Mouse (Mus musculus) erythroid progenitor cell, adult 5-6 weeks (primary cell): ENCODE results near the gene Olfr640. TPM values are rescaled to one million over a fixed set of nuclear protein-coding genes. Genes with fewer than 3 reads are reported as not detected.

Experiments used
- ATAC-seq: replicated peaks from 2 replicates; pipeline ENCODE4 v1.8.0; 2016; ENCODE audit warnings: moderate number of reproducible peaks, mild to moderate bottlenecking, moderate TSS enrichment, inconsistent platforms; ENCODE audit not compliant: poor library complexity, low FRiP score, severe bottlenecking
- total RNA-seq, 2 experiments: library from RNA; stranded (forward) in 1 of 2; stranded (reverse) in 1 of 2; fragments of 150-400 nt in 1 of 2; fragments of 186-747, 209-891 nt in 1 of 2; gene quantifications; 2 replicates each; pipeline versions ENCODE4 v1.2.3 to v1.2.4; 2015 to 2017; ENCODE audit warnings: low replicate concordance in 2 of 2

Olfr640 gene
- not detected in 2 replicates for total RNA-seq (2015; ENCODE audit: low replicate concordance)
- total RNA-seq (2017; ENCODE audit: low replicate concordance): not detected in 2 replicates

- ATAC-seq: no peak
Observed at GRCm38 (mm10) chr7:104025473-104025872, at the start of gene Olfr640. TSS of gene Olfr640 (minus strand) at chr7:104025573.

- ATAC-seq: no peak
Observed at GRCm38 (mm10) chr7:104071769-104072168, 46.4 kb upstream of the Olfr640 start, which contains the start of gene Olfr644. TSS of gene Olfr644 (minus strand) at chr7:104071869.

DNA sequence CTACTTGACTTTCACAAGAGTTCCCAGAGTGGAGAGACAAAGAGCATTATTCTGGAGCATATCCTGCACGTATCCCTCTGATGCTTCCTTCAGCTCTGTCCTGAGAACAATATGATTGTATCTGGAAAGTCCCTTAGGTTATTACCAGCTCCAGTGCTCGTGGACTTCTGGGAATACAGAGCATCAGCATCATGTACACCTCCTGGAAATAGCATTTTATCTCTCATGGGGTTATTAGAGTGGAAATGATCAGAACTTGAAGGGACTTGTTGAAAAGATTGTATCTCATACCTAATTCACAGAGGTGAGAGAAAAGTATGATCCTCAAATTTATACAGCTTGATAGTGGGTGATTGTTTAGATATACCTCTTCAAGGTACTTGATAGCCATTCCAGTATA lies 36.0 kb upstream of the Olfr640 start, which contains the start of gene 4930516K23Rik:
TSS of gene 4930516K23Rik (minus strand) at position 101 of the 400 bp plus-strand sequence.
- no peak for ATAC-seq

DNA sequence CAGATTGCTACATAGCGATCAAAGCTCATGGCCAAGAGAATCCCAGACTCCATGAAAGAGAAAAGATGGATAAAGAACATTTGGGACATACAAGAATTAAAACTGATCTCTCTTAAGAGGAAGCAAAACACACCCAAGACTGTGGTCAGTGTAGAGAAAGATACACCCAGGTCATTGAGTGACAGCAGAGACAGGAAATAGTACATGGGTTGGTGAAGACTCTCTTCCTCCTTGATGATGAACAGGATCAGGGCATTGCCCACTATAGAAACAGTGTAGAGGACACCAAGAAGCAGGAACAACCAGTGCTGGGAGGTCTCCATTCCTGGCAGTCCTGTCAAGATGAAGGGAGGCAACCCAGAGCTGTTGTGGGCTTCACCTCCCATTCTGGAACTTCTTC lies 33.8 kb upstream of the Olfr640 start:
- no peak for ATAC-seq

DNA sequence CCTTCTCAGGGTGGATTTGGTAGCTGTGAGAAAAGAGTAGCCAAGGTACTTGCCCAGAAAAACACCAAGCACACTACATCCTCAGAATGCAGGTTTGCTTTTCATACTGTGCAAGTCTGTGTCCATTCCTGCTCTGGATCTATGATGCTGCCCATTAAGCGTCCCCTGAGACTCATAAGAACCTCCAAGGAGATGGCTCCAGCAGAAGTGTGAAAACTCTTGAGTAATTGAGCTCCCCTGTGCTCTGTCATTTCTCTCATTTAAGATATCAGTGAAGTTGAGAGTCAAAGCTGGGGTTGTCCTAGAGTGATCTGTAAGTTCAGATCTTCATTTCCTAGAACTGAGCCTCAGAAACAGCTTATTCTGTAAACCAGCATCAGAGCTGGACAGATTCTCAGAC lies 27.2 kb upstream of the Olfr640 start, which contains the start of gene Olfr642:
TSS of gene Olfr642 (minus strand) at position 101 of the 400 bp plus-strand sequence.
- ATAC-seq: no peak

DNA sequence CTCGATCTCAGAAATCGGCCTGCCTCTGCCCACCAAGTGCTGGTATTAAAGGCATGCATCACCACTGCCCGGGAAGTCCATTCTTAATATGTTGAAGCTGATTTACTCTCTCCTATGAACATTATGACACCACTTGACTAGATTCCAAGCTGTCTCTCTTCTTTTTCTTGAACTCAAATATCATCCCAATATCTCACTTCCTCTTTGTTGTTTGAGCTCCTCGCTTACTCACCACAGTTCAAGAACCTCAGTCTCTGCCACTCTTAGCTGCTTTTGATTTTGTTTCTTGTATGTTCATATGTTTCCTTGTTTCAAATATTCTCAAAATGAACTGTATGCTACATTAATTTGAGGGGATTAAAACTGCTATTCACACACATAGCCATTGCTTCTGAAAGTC lies 25.4 kb upstream of the Olfr640 start:
- ATAC-seq: no peak

DNA sequence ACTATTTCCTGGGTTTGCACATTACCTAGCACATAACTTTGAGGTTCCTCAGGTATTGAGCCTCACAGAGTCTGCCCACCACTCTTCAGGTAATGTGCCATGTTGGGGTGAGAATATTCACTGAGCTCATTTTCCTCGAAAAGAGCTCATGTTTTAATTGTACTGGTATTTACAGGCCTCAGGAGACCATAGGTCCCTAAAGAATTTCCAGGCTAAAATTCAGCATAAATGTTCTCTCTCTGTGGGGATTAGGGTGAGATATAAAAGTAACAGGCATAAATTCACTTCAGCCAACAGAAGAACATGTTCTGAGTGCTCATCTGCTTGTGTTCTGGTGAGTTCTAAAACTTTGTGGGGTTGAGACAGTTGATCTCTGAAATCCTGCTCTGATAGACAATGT lies 9.8 kb upstream of the Olfr640 start, which contains the start of gene Olfr641:
TSS of gene Olfr641 (plus strand) at position 301 of the 400 bp plus-strand sequence.
- no peak for ATAC-seq

- ATAC-seq: no peak
Observed at GRCm38 (mm10) chr7:104026978-104027377, 1.6 kb upstream of the Olfr640 start.

DNA sequence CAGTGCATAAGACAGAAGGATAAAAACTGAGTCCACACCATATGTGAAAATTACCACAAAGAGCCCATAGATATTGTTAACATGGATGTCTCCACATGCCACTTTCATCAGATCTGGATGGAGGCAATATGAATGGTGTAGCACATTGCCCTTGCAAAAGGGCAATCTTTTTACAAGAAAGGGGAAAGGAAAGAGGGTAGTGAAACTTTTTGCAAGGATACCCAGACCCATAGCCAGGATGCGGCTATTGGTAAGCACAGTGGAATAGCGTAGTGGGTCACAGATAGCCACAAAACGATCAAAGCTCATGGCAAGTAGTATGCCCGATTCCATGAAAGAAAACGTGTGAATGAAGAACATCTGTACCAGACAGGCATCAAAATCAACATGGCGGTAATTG lies 3.7 kb downstream of the Olfr640 start:
- ATAC-seq: no peak

DNA sequence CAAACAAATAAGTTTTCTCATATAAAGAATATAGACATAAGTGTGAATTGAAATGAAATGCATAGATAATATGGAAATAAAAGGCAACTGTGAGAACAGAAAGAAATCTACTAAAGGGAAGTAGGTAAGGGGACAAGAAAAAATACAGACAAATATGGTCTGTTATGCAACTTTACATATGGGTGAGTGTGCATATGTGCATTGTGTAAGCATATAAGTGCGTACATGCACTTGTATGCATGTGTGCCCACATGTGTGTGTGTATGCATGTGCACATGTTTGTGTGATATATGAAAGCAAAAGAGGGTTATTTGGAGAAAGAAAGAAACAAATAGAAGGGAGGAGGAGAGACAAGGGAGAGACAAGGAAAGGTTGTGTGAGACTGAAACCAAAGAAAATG lies 6.4 kb downstream of the Olfr640 start:
- no peak for ATAC-seq

- ATAC-seq: no peak
Observed at GRCm38 (mm10) chr7:104017203-104017602, 8.2 kb downstream of the Olfr640 start, which contains the start of gene Olfr639. TSS of gene Olfr639 (minus strand) at chr7:104017303.

DNA sequence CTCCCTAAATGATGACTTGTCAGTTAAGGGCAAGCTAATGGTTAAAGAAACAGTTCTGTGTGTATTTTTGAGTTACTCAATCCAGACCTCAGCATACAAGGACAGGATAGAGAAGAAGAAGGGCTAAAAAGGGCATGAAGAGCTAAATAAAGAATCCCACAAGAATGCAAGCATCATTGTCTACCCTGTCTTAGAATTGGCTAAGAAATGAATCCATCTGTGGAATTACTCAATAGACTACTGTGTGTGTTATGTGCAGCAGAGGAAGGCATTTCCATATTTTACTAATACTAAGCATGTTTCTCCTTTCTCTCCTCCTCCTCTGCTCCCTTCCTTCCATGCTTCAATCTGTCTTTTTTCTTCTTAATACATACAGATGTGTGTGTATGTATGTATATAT lies 26.2 kb downstream of the Olfr640 start:
- ATAC-seq: no peak

GRCm38 (mm10) chr7:103998446-103998845 lies 26.9 kb downstream of the Olfr640 start, which contains the start of gene Olfr638:
TSS of gene Olfr638 (plus strand) at chr7:103998746.
- ATAC-seq: no peak

GRCm38 (mm10) chr7:103971782-103972181 lies 53.6 kb downstream of the Olfr640 start:
- no peak for ATAC-seq

GRCm38 (mm10) chr7:103970852-103971251 lies 54.5 kb downstream of the Olfr640 start, which contains the start of gene Olfr635:
TSS of gene Olfr635 (plus strand) at chr7:103971152.
- no peak for ATAC-seq

Other genes with a start within 250 kb of the Olfr640 start
Only the 30 nearest of the 31 such genes appear.
- 0.84 TPM in 1 of 2 replicates, not detected in the other for gene Olfr67, start 233.8 kb downstream of the Olfr640 start, total RNA-seq (2015; ENCODE audit: low replicate concordance)
- gene Olfr67, start 233.8 kb downstream of the Olfr640 start, total RNA-seq (2017; ENCODE audit: low replicate concordance): 1.5 and 3.3 TPM in 2 replicates
- 26,042 and 29,427 TPM in 2 replicates for gene Hbb-bt, start 211.6 kb downstream of the Olfr640 start, total RNA-seq (2015; ENCODE audit: low replicate concordance)
- gene Hbb-bt, start 211.6 kb downstream of the Olfr640 start, total RNA-seq (2017; ENCODE audit: low replicate concordance): 7,139 and 8,294 TPM in 2 replicates
- 118,402 and 120,100 TPM in 2 replicates for gene Hbb-bs, start 197.5 kb downstream of the Olfr640 start, total RNA-seq (2015; ENCODE audit: low replicate concordance)
- 41,622 and 62,915 TPM in 2 replicates for gene Hbb-bs, start 197.5 kb downstream of the Olfr640 start, total RNA-seq (2017; ENCODE audit: low replicate concordance)
- gene Hbb-bh2, start 185.1 kb downstream of the Olfr640 start, total RNA-seq (2015; ENCODE audit: low replicate concordance): not detected in 2 replicates
- gene Hbb-bh2, start 185.1 kb downstream of the Olfr640 start, total RNA-seq (2017; ENCODE audit: low replicate concordance): not detected in 2 replicates
- not detected in 2 replicates for gene Hbb-bh1, start 182.4 kb downstream of the Olfr640 start, total RNA-seq (2015; ENCODE audit: low replicate concordance)
- gene Hbb-bh1, start 182.4 kb downstream of the Olfr640 start, total RNA-seq (2017; ENCODE audit: low replicate concordance): not detected in 2 replicates
- gene Hbb-y, start 172.4 kb downstream of the Olfr640 start, total RNA-seq (2015; ENCODE audit: low replicate concordance): not detected in 2 replicates
- gene Hbb-y, start 172.4 kb downstream of the Olfr640 start, total RNA-seq (2017; ENCODE audit: low replicate concordance): not detected in 2 replicates
- gene Olfr66, start 139.3 kb downstream of the Olfr640 start, total RNA-seq (2015; ENCODE audit: low replicate concordance): not detected in 2 replicates
- gene Olfr66, start 139.3 kb downstream of the Olfr640 start, total RNA-seq (2017; ENCODE audit: low replicate concordance): not detected in 2 replicates
- gene Olfr64, start 131.1 kb downstream of the Olfr640 start, total RNA-seq (2015; ENCODE audit: low replicate concordance): not detected in 2 replicates
- gene Olfr64, start 131.1 kb downstream of the Olfr640 start, total RNA-seq (2017; ENCODE audit: low replicate concordance): not detected in 2 replicates
- gene Olfr65, start 122.1 kb downstream of the Olfr640 start, total RNA-seq (2015; ENCODE audit: low replicate concordance): not detected in 2 replicates
- gene Olfr65, start 122.1 kb downstream of the Olfr640 start, total RNA-seq (2017; ENCODE audit: low replicate concordance): not detected in 2 replicates
- not detected in 2 replicates for gene Olfr631, start 96.7 kb downstream of the Olfr640 start, total RNA-seq (2015; ENCODE audit: low replicate concordance)
- not detected in 2 replicates for gene Olfr631, start 96.7 kb downstream of the Olfr640 start, total RNA-seq (2017; ENCODE audit: low replicate concordance)
- not detected in 2 replicates for gene Olfr632, start 91.2 kb downstream of the Olfr640 start, total RNA-seq (2015; ENCODE audit: low replicate concordance)
- gene Olfr632, start 91.2 kb downstream of the Olfr640 start, total RNA-seq (2017; ENCODE audit: low replicate concordance): not detected in 2 replicates
- not detected in 2 replicates for gene Olfr633, start 81.1 kb downstream of the Olfr640 start, total RNA-seq (2015; ENCODE audit: low replicate concordance)
- 0.15 TPM in 1 of 2 replicates, not detected in the other for gene Olfr633, start 81.1 kb downstream of the Olfr640 start, total RNA-seq (2017; ENCODE audit: low replicate concordance)
- gene Olfr635, start 54.4 kb downstream of the Olfr640 start, total RNA-seq (2015; ENCODE audit: low replicate concordance): not detected in 2 replicates
- not detected in 2 replicates for gene Olfr635, start 54.4 kb downstream of the Olfr640 start, total RNA-seq (2017; ENCODE audit: low replicate concordance)
- not detected in 2 replicates for gene Olfr638, start 26.8 kb downstream of the Olfr640 start, total RNA-seq (2015; ENCODE audit: low replicate concordance)
- not detected in 2 replicates for gene Olfr638, start 26.8 kb downstream of the Olfr640 start, total RNA-seq (2017; ENCODE audit: low replicate concordance)
- not detected in 2 replicates for gene Olfr639, start 8.3 kb downstream of the Olfr640 start, total RNA-seq (2015; ENCODE audit: low replicate concordance)
- gene Olfr639, start 8.3 kb downstream of the Olfr640 start, total RNA-seq (2017; ENCODE audit: low replicate concordance): not detected in 2 replicates
- not detected in 2 replicates for gene Olfr641, start 9.9 kb upstream of the Olfr640 start, total RNA-seq (2015; ENCODE audit: low replicate concordance)
- gene Olfr641, start 9.9 kb upstream of the Olfr640 start, total RNA-seq (2017; ENCODE audit: low replicate concordance): not detected in 2 replicates
- gene Olfr642, start 27.1 kb upstream of the Olfr640 start, total RNA-seq (2015; ENCODE audit: low replicate concordance): not detected in 2 replicates
- not detected in 2 replicates for gene Olfr642, start 27.1 kb upstream of the Olfr640 start, total RNA-seq (2017; ENCODE audit: low replicate concordance)
- gene 4930516K23Rik, start 35.9 kb upstream of the Olfr640 start, total RNA-seq (2015; ENCODE audit: low replicate concordance): not detected in 2 replicates
- not detected in 2 replicates for gene 4930516K23Rik, start 35.9 kb upstream of the Olfr640 start, total RNA-seq (2017; ENCODE audit: low replicate concordance)
- gene Olfr644, start 46.3 kb upstream of the Olfr640 start, total RNA-seq (2015; ENCODE audit: low replicate concordance): not detected in 2 replicates
- not detected in 2 replicates for gene Olfr644, start 46.3 kb upstream of the Olfr640 start, total RNA-seq (2017; ENCODE audit: low replicate concordance)
- gene Olfr645, start 59.9 kb upstream of the Olfr640 start, total RNA-seq (2015; ENCODE audit: low replicate concordance): not detected in 2 replicates
- not detected in 2 replicates for gene Olfr645, start 59.9 kb upstream of the Olfr640 start, total RNA-seq (2017; ENCODE audit: low replicate concordance)
- gene Olfr646, start 79.3 kb upstream of the Olfr640 start, total RNA-seq (2015; ENCODE audit: low replicate concordance): not detected in 2 replicates
- gene Olfr646, start 79.3 kb upstream of the Olfr640 start, total RNA-seq (2017; ENCODE audit: low replicate concordance): not detected in 2 replicates
- gene Ubqln5, start 104.3 kb upstream of the Olfr640 start, total RNA-seq (2015; ENCODE audit: low replicate concordance): not detected in 2 replicates
- gene Ubqln5, start 104.3 kb upstream of the Olfr640 start, total RNA-seq (2017; ENCODE audit: low replicate concordance): not detected in 2 replicates
- not detected in 2 replicates for gene Olfr643, start 111.8 kb upstream of the Olfr640 start, total RNA-seq (2015; ENCODE audit: low replicate concordance)
- not detected in 2 replicates for gene Olfr643, start 111.8 kb upstream of the Olfr640 start, total RNA-seq (2017; ENCODE audit: low replicate concordance)
- not detected in 2 replicates for gene Ubqln3, start 117.7 kb upstream of the Olfr640 start, total RNA-seq (2015; ENCODE audit: low replicate concordance)
- not detected in 2 replicates for gene Ubqln3, start 117.7 kb upstream of the Olfr640 start, total RNA-seq (2017; ENCODE audit: low replicate concordance)
- not detected in 2 replicates for gene Ubqlnl, start 125.0 kb upstream of the Olfr640 start, total RNA-seq (2015; ENCODE audit: low replicate concordance)
- gene Ubqlnl, start 125.0 kb upstream of the Olfr640 start, total RNA-seq (2017; ENCODE audit: low replicate concordance): not detected in 2 replicates
- not detected in 2 replicates for gene Olfm5, start 139.3 kb upstream of the Olfr640 start, total RNA-seq (2015; ENCODE audit: low replicate concordance)
- gene Olfm5, start 139.3 kb upstream of the Olfr640 start, total RNA-seq (2017; ENCODE audit: low replicate concordance): not detected in 2 replicates
- 0.72 and 1.3 TPM in 2 replicates for gene Olfr648, start 157.8 kb upstream of the Olfr640 start, total RNA-seq (2015; ENCODE audit: low replicate concordance)
- 0.68 TPM in 1 of 2 replicates, not detected in the other for gene Olfr648, start 157.8 kb upstream of the Olfr640 start, total RNA-seq (2017; ENCODE audit: low replicate concordance)
- not detected in 2 replicates for gene Olfr649, start 170.4 kb upstream of the Olfr640 start, total RNA-seq (2015; ENCODE audit: low replicate concordance)
- 0.83 TPM in 1 of 2 replicates, not detected in the other for gene Olfr649, start 170.4 kb upstream of the Olfr640 start, total RNA-seq (2017; ENCODE audit: low replicate concordance)
- gene Trim6, start 193.2 kb upstream of the Olfr640 start, total RNA-seq (2015; ENCODE audit: low replicate concordance): 1.7 TPM in 1 of 2 replicates, not detected in the other
- gene Trim6, start 193.2 kb upstream of the Olfr640 start, total RNA-seq (2017; ENCODE audit: low replicate concordance): not detected in 2 replicates
- gene Trim34a, start 218.9 kb upstream of the Olfr640 start, total RNA-seq (2015; ENCODE audit: low replicate concordance): 9.0 and 11.7 TPM in 2 replicates
- gene Trim34a, start 218.9 kb upstream of the Olfr640 start, total RNA-seq (2017; ENCODE audit: low replicate concordance): 7.6 and 13.5 TPM in 2 replicates